In genomic region chr2:26341510-26341981, GRCm38 (mm10) we compare ENCODE assay signal across 10 mouse cellular contexts. TPM values are rescaled to one million over a fixed set of nuclear protein-coding genes. Genes with fewer than 3 reads are reported as not detected.
DNase-seq lines count a peak whose midpoint lies in the region; ATAC-seq and TF ChIP-seq lines count a peak whose summit lies in the region.
"Had no signal": no experiment of that assay in that cellular context is flagged by ENCODE, and none has a peak within 500 bp of the region (broad histone marks: within the 10 kb centered on the region; RNA-seq: fewer than 3 reads in every experiment).

No protein-coding gene starts in this region.

- H3K4me2 ChIP-seq in hindbrain, embryonic 13.5 days, result no peak overlapping the region
- H3K4me2 ChIP-seq in hindbrain, embryonic 14.5 days (replicated peaks), result no peak overlapping the region
- H3K4me2 ChIP-seq in midbrain, postnatal 0 days (ENCODE audit: low read depth, low read length, poor library complexity, severe bottlenecking), result no peak overlapping the region
- H3K4me2 ChIP-seq in midbrain, embryonic 16.5 days (ENCODE audit: low read length), result no peak overlapping the region
- H3K4me2 ChIP-seq in stomach, embryonic 15.5 days, result no peak overlapping the region

- H3K27me3 ChIP-seq in hindbrain, embryonic 13.5 days, result no peaks in the 10 kb centered on the region
- H3K27me3 ChIP-seq in hindbrain, embryonic 14.5 days (ENCODE audit: control insufficient read depth, insufficient read depth, low read length), result no peaks in the 10 kb centered on the region
- H3K27me3 ChIP-seq in midbrain, postnatal 0 days (ENCODE audit: insufficient read depth, low read length), result no peaks in the 10 kb centered on the region
- no peaks in the 10 kb centered on the region for H3K27me3 ChIP-seq in midbrain, embryonic 16.5 days (ENCODE audit: control insufficient read depth, insufficient read depth, low read depth, low read length)
- H3K27me3 ChIP-seq in stomach, embryonic 15.5 days (replicated peaks), result no peaks in the 10 kb centered on the region
- H3K27me3 ChIP-seq: CH12.LX had no signal

- H3K9ac ChIP-seq in hindbrain, embryonic 13.5 days, result no peak overlapping the region; the same call in 1 of the 2 replicates
- H3K9ac ChIP-seq in hindbrain, embryonic 14.5 days, result no peak overlapping the region
- no peak overlapping the region for H3K9ac ChIP-seq in midbrain, postnatal 0 days (replicated peaks; ENCODE audit: low read length, poor library complexity, severe bottlenecking)
- H3K9ac ChIP-seq in midbrain, embryonic 16.5 days (ENCODE audit: low read depth, low read length), result no peak overlapping the region
- H3K9ac ChIP-seq in stomach, embryonic 15.5 days, result no peak overlapping the region

- no peaks in the 10 kb centered on the region for H3K9me3 ChIP-seq in hindbrain, embryonic 13.5 days
- no peaks in the 10 kb centered on the region for H3K9me3 ChIP-seq in hindbrain, embryonic 14.5 days (ENCODE audit: control insufficient read depth, low read length)
- H3K9me3 ChIP-seq in midbrain, postnatal 0 days (ENCODE audit: low read length), result no peaks in the 10 kb centered on the region
- no peaks in the 10 kb centered on the region for H3K9me3 ChIP-seq in midbrain, embryonic 16.5 days (replicated peaks; ENCODE audit: control insufficient read depth, low read length, poor library complexity, severe bottlenecking)
- no peaks in the 10 kb centered on the region for H3K9me3 ChIP-seq in stomach, embryonic 15.5 days

- H3K4me1 ChIP-seq in hindbrain, embryonic 13.5 days (replicated peaks), result no peaks in the 10 kb centered on the region
- no peaks in the 10 kb centered on the region for H3K4me1 ChIP-seq in hindbrain, embryonic 14.5 days (replicated peaks; ENCODE audit: control insufficient read depth, insufficient read depth, low read length)
- no peaks in the 10 kb centered on the region for H3K4me1 ChIP-seq in midbrain, postnatal 0 days (ENCODE audit: insufficient read depth, low read length)
- no peaks in the 10 kb centered on the region for H3K4me1 ChIP-seq in midbrain, embryonic 16.5 days (ENCODE audit: control insufficient read depth, insufficient read depth, low read length)
- H3K4me1 ChIP-seq in stomach, embryonic 15.5 days, result peaks cover 28% of the 10 kb centered on the region

- no peak for TF ChIP-seq CTCF in midbrain, postnatal 0 days (IDR thresholded peaks at IDR 0.05)

- no peak for ATAC-seq in hindbrain, embryonic 13.5 days (ENCODE audit: low FRiP score)
- no peak for ATAC-seq in hindbrain, embryonic 14.5 days (ENCODE audit: low FRiP score)
- no peak for ATAC-seq in midbrain, postnatal 0 days (ENCODE audit: low FRiP score)
- no peak for ATAC-seq in midbrain, embryonic 16.5 days
- peak; percentile 27 for ATAC-seq in stomach, embryonic 15.5 days (ENCODE audit: insufficient read depth, low FRiP score, low read depth)
- ATAC-seq in CD4-positive, CD25-positive, alpha-beta regulatory T cell, adult 4 months, result no peak

- H3K36me3 ChIP-seq in hindbrain, embryonic 13.5 days, result peaks cover 83% of the 10 kb centered on the region
- peaks cover 81% of the 10 kb centered on the region for H3K36me3 ChIP-seq in hindbrain, embryonic 14.5 days (replicated peaks; ENCODE audit: control insufficient read depth, insufficient read depth)
- H3K36me3 ChIP-seq in midbrain, postnatal 0 days (ENCODE audit: insufficient read depth, low read length), result peaks cover 76% of the 10 kb centered on the region
- H3K36me3 ChIP-seq in midbrain, embryonic 16.5 days (ENCODE audit: control insufficient read depth, insufficient read depth, low read length), result peaks cover 63% of the 10 kb centered on the region
- peaks cover 18% of the 10 kb centered on the region for H3K36me3 ChIP-seq in stomach, embryonic 15.5 days

- H3K27ac ChIP-seq in hindbrain, embryonic 13.5 days, result peak overlapping the region; percentile 48; the same call in 1 of the 2 replicates
- H3K27ac ChIP-seq in hindbrain, embryonic 14.5 days, result no peak overlapping the region; the same call in 1 of the 2 replicates
- H3K27ac ChIP-seq in midbrain, postnatal 0 days (ENCODE audit: low read depth, low read length), result peak overlapping the region; percentile 38; the same call in 1 of the 2 replicates
- H3K27ac ChIP-seq in midbrain, embryonic 16.5 days (ENCODE audit: low read length), result no peak overlapping the region
- H3K27ac ChIP-seq in stomach, embryonic 15.5 days, result peak overlapping the region; percentile 81

- H3K4me3 ChIP-seq in hindbrain, embryonic 13.5 days, result no peak overlapping the region
- H3K4me3 ChIP-seq in hindbrain, embryonic 14.5 days (replicated peaks; ENCODE audit: low read length), result no peak overlapping the region
- H3K4me3 ChIP-seq in midbrain, postnatal 0 days (ENCODE audit: low read depth, low read length), result no peak overlapping the region
- no peak overlapping the region for H3K4me3 ChIP-seq in midbrain, embryonic 16.5 days (ENCODE audit: low read depth, low read length)
- H3K4me3 ChIP-seq in stomach, embryonic 15.5 days (replicated peaks), result no peak overlapping the region

- 83% methylated on average over 2 of the region's 2 CpGs for whole genome bisulfite sequencing in hindbrain, embryonic 13.5 days
- 85% methylated on average over 2 of the region's 2 CpGs for WGBS in hindbrain, embryonic 14.5 days
- 92% methylated on average over 2 of the region's 2 CpGs for WGBS in midbrain, postnatal 0 days
- WGBS in midbrain, embryonic 16.5 days, result 88% methylated on average over 2 of the region's 2 CpGs
- 71% methylated on average over 2 of the region's 2 CpGs for WGBS in stomach, embryonic 15.5 days

- DNase-seq in hindbrain, embryonic 14.5 days (ENCODE audit: low spot score), result no peak
- no peak for DNase-seq in midbrain, postnatal 0 days (ENCODE audit: low spot score)
- DNase-seq in left cerebral cortex, adult 9 months (ENCODE audit: low spot score in 2 of 2), result peak; percentile 59 to 64
- no peak for DNase-seq in urinary bladder, postnatal 14 days (ENCODE audit: low spot score)
- DNase-seq: spleen, adult 18-20 months had no signal

RNA-seq across cellular contexts. Expression of gene Dnlz, which starts 10.4 kb away (rescaled TPM):
- polyA plus RNA-seq in hindbrain, embryonic 13.5 days (2015; fragmentation: Nextera tagmentation; extraction: Ambion mirVana), result 29.0 and 29.6 TPM in 2 replicates
- 27.7 and 28.3 TPM in 2 replicates for polyA plus RNA-seq in hindbrain, embryonic 14.5 days (2014; fragmentation: Nextera tagmentation; extraction: Ambion mirVana)
- total RNA-seq in midbrain, postnatal 0 days (2014; rRNA removed), result 27.4 and 34.3 TPM in 2 replicates
- 24.1 and 26.0 TPM in 2 replicates for polyA plus RNA-seq in midbrain, postnatal 0 days (2015; fragmentation: Nextera tagmentation; extraction: Ambion mirVana)
- polyA plus RNA-seq in midbrain, embryonic 16.5 days (2015; fragmentation: Nextera tagmentation; extraction: Ambion mirVana), result 24.7 and 27.2 TPM in 2 replicates
- 22.2 and 25.1 TPM in 2 replicates for polyA plus RNA-seq in stomach, embryonic 15.5 days (2015; fragmentation: Nextera tagmentation; extraction: Ambion mirVana)
- polyA plus RNA-seq in CD4-positive, CD25-positive, alpha-beta regulatory T cell, adult 4 months (2017; shearing (Covaris generic)), result 1 to 10 TPM; 6.4 to 7.1 TPM

RNA-seq across cellular contexts. Expression of gene Card9, which starts 19.2 kb away (rescaled TPM):
- 1.3 and 1.6 TPM in 2 replicates for polyA plus RNA-seq in hindbrain, embryonic 13.5 days (2015; fragmentation: Nextera tagmentation; extraction: Ambion mirVana)
- 1.9 and 2.1 TPM in 2 replicates for polyA plus RNA-seq in hindbrain, embryonic 14.5 days (2014; fragmentation: Nextera tagmentation; extraction: Ambion mirVana)
- total RNA-seq in midbrain, postnatal 0 days (2014; rRNA removed), result 7.0 and 11.9 TPM in 2 replicates
- 1.4 and 1.6 TPM in 2 replicates for polyA plus RNA-seq in midbrain, postnatal 0 days (2015; fragmentation: Nextera tagmentation; extraction: Ambion mirVana)
- 1.0 and 2.7 TPM in 2 replicates for polyA plus RNA-seq in midbrain, embryonic 16.5 days (2015; fragmentation: Nextera tagmentation; extraction: Ambion mirVana)
- polyA plus RNA-seq in stomach, embryonic 15.5 days (2015; fragmentation: Nextera tagmentation; extraction: Ambion mirVana), result 1.6 and 1.8 TPM in 2 replicates
- under 1 TPM; 0.65 to 0.85 TPM for polyA plus RNA-seq in CD4-positive, CD25-positive, alpha-beta regulatory T cell, adult 4 months (2017; shearing (Covaris generic))

RNA-seq across cellular contexts. Expression of gene Gpsm1, which starts 26.2 kb away (rescaled TPM):
- 149 and 165 TPM in 2 replicates for polyA plus RNA-seq in hindbrain, embryonic 13.5 days (2015; fragmentation: Nextera tagmentation; extraction: Ambion mirVana)
- 96.7 and 101 TPM in 2 replicates for polyA plus RNA-seq in hindbrain, embryonic 14.5 days (2014; fragmentation: Nextera tagmentation; extraction: Ambion mirVana)
- 286 and 298 TPM in 2 replicates for total RNA-seq in midbrain, postnatal 0 days (2014; rRNA removed)
- 162 and 163 TPM in 2 replicates for polyA plus RNA-seq in midbrain, postnatal 0 days (2015; fragmentation: Nextera tagmentation; extraction: Ambion mirVana)
- 182 and 188 TPM in 2 replicates for polyA plus RNA-seq in midbrain, embryonic 16.5 days (2015; fragmentation: Nextera tagmentation; extraction: Ambion mirVana)
- polyA plus RNA-seq in stomach, embryonic 15.5 days (2015; fragmentation: Nextera tagmentation; extraction: Ambion mirVana), result 34.6 and 35.8 TPM in 2 replicates
- 1 to 10 TPM; 3.3 to 4.9 TPM for polyA plus RNA-seq in CD4-positive, CD25-positive, alpha-beta regulatory T cell, adult 4 months (2017; shearing (Covaris generic))

RNA-seq across cellular contexts. Expression of gene Snapc4, which starts 38.9 kb away (rescaled TPM):
- 27.8 and 35.2 TPM in 2 replicates for polyA plus RNA-seq in hindbrain, embryonic 13.5 days (2015; fragmentation: Nextera tagmentation; extraction: Ambion mirVana)
- polyA plus RNA-seq in hindbrain, embryonic 14.5 days (2014; fragmentation: Nextera tagmentation; extraction: Ambion mirVana), result 25.4 and 29.3 TPM in 2 replicates
- total RNA-seq in midbrain, postnatal 0 days (2014; rRNA removed), result 44.7 and 66.4 TPM in 2 replicates
- polyA plus RNA-seq in midbrain, postnatal 0 days (2015; fragmentation: Nextera tagmentation; extraction: Ambion mirVana), result 27.8 and 29.1 TPM in 2 replicates
- polyA plus RNA-seq in midbrain, embryonic 16.5 days (2015; fragmentation: Nextera tagmentation; extraction: Ambion mirVana), result 34.8 and 37.9 TPM in 2 replicates
- polyA plus RNA-seq in stomach, embryonic 15.5 days (2015; fragmentation: Nextera tagmentation; extraction: Ambion mirVana), result 23.5 and 25.9 TPM in 2 replicates
- 10 to 100 TPM; 25.6 to 56.4 TPM for polyA plus RNA-seq in CD4-positive, CD25-positive, alpha-beta regulatory T cell, adult 4 months (2017; shearing (Covaris generic))

RNA-seq across cellular contexts. Expression of gene Ccdc187, which starts 47.2 kb away (rescaled TPM):
- 0.18 and 0.23 TPM in 2 replicates for polyA plus RNA-seq in hindbrain, embryonic 13.5 days (2015; fragmentation: Nextera tagmentation; extraction: Ambion mirVana)
- polyA plus RNA-seq in hindbrain, embryonic 14.5 days (2014; fragmentation: Nextera tagmentation; extraction: Ambion mirVana), result 0.25 and 0.29 TPM in 2 replicates
- 2.8 and 3.7 TPM in 2 replicates for total RNA-seq in midbrain, postnatal 0 days (2014; rRNA removed)
- polyA plus RNA-seq in midbrain, postnatal 0 days (2015; fragmentation: Nextera tagmentation; extraction: Ambion mirVana), result 0.16 and 0.23 TPM in 2 replicates
- 0.21 and 0.29 TPM in 2 replicates for polyA plus RNA-seq in midbrain, embryonic 16.5 days (2015; fragmentation: Nextera tagmentation; extraction: Ambion mirVana)
- polyA plus RNA-seq in stomach, embryonic 15.5 days (2015; fragmentation: Nextera tagmentation; extraction: Ambion mirVana), result 0.57 and 0.61 TPM in 2 replicates
- not detected for polyA plus RNA-seq in CD4-positive, CD25-positive, alpha-beta regulatory T cell, adult 4 months (2017; shearing (Covaris generic))
- total RNA-seq: CH12.LX had no signal

Comparison
In these comparisons a context has a peak if more than half of its experiments do, and no peak if none do; other contexts are left out.
1. H3K27ac ChIP-seq: peak in hindbrain, embryonic 13.5 days (single experiment), midbrain, postnatal 0 days (single experiment) and stomach, embryonic 15.5 days (single experiment); none in hindbrain, embryonic 14.5 days (single experiment) and midbrain, embryonic 16.5 days (single experiment).
2. DNase-seq: peak in left cerebral cortex, adult 9 months (2 of 2); none in hindbrain, embryonic 14.5 days (single experiment), midbrain, postnatal 0 days (single experiment) and urinary bladder, postnatal 14 days (single experiment).